Comparison of ENCODE assay signal across 11 mouse cellular contexts in genomic region chr10:108581555-108582396, GRCm38 (mm10).
DNase-seq lines count a peak whose midpoint lies in the region; ATAC-seq and TF ChIP-seq lines count a peak whose summit lies in the region.
"Had no signal": no experiment of that assay in that cellular context is flagged by ENCODE, and none has a peak within 500 bp of the region (broad histone marks: within the 10 kb centered on the region; RNA-seq: fewer than 3 reads in every experiment).

No protein-coding gene starts in this region.

- no peak for TF ChIP-seq POLR2A in MEL (IDR thresholded peaks at IDR 0.05; ENCODE audit: control insufficient read depth in 1 of 2, insufficient read depth in 1 of 2, low read depth in 1 of 2, low read length in 2 of 2, poor library complexity in 1 of 2)

- ATAC-seq in heart, embryonic 12.5 days (ENCODE audit: insufficient number of reproducible peaks, low FRiP score): peak; percentile 22; the same call in 1 of the 2 replicates
- peak; percentile 11; the same call in 1 of the 2 replicates for ATAC-seq in forebrain, embryonic 11.5 days (replicated peaks; ENCODE audit: low FRiP score)
- peak; percentile 8; the same call in 1 of the 2 replicates for ATAC-seq in midbrain, embryonic 16.5 days

- intact Hi-C loops in heart, postnatal 10 days (cut with DNase I): no loop called here
- intact Hi-C loops in gastrocnemius, postnatal 14 days (cut with DNase I; ENCODE audit: low total_unique reads): no loop called here

- no peak for TF ChIP-seq CTCF in MEL (IDR thresholded peaks at IDR 0.05 in 2 of 3, conservative IDR thresholded peaks at IDR 0.05 in 1 of 3; ENCODE audit: control insufficient read depth in 1 of 3, insufficient read depth in 1 of 3, low read depth in 2 of 3, low read length in 3 of 3, poor library complexity in 1 of 3, severe bottlenecking in 1 of 3)

- H3K4me1 ChIP-seq in heart, embryonic 12.5 days (replicated peaks): peaks cover 9% of the 10 kb centered on the region; the same call in 1 of the 2 replicates
- H3K4me1 ChIP-seq in MEL (ENCODE audit: control insufficient read depth in 1 of 2, insufficient read depth in 2 of 2, low read length in 2 of 2): peaks cover 8 to 19% of the 10 kb centered on the region in 2 experiments
- H3K4me1 ChIP-seq in forebrain, embryonic 11.5 days (replicated peaks; ENCODE audit: control insufficient read depth, insufficient read depth, low read length): no peaks in the 10 kb centered on the region; the same call in 1 of the 2 replicates
- peaks cover 3% of the 10 kb centered on the region for H3K4me1 ChIP-seq in midbrain, embryonic 16.5 days (ENCODE audit: control insufficient read depth, insufficient read depth, low read length)
- H3K4me1 ChIP-seq: heart, embryonic 15.5 days had no signal

- no peak overlapping the region for H3K27ac ChIP-seq in heart, embryonic 12.5 days (ENCODE audit: poor library complexity, severe bottlenecking)
- H3K27ac ChIP-seq in MEL (ENCODE audit: control insufficient read depth, low read depth, low read length): peak overlapping the region; percentile 93
- H3K27ac ChIP-seq in forebrain, embryonic 11.5 days (ENCODE audit: low read depth, low read length): no peak overlapping the region
- H3K27ac ChIP-seq in midbrain, embryonic 16.5 days (ENCODE audit: low read length): no peak overlapping the region
- H3K27ac ChIP-seq: heart, embryonic 15.5 days had no signal

- TF ChIP-seq RAD21 in MEL (IDR thresholded peaks at IDR 0.05; ENCODE audit: low read depth, low read length): no peak

- WGBS in heart, embryonic 12.5 days: 76% methylated on average over 12 of the region's 12 CpGs
- WGBS in forebrain, embryonic 11.5 days: 71% methylated on average over 12 of the region's 12 CpGs
- 58% methylated on average over 12 of the region's 12 CpGs for WGBS in midbrain, embryonic 16.5 days

- H3K4me3 ChIP-seq in heart, embryonic 12.5 days: no peak overlapping the region
- no peak overlapping the region for H3K4me3 ChIP-seq in MEL (ENCODE audit: control insufficient read depth in 1 of 2, insufficient read depth in 1 of 2, low read depth in 2 of 2, low read length in 2 of 2)
- no peak overlapping the region for H3K4me3 ChIP-seq in forebrain, embryonic 11.5 days (ENCODE audit: low read depth, low read length)
- H3K4me3 ChIP-seq in midbrain, embryonic 16.5 days (ENCODE audit: low read depth, low read length): no peak overlapping the region
- H3K4me3 ChIP-seq: heart, embryonic 15.5 days had no signal

- no peaks in the 10 kb centered on the region for H3K9me3 ChIP-seq in heart, embryonic 12.5 days (replicated peaks)
- no peaks in the 10 kb centered on the region for H3K9me3 ChIP-seq in MEL (replicated peaks; ENCODE audit: insufficient read depth, low read length)
- H3K9me3 ChIP-seq in forebrain, embryonic 11.5 days (ENCODE audit: control insufficient read depth, low read length): no peaks in the 10 kb centered on the region
- no peaks in the 10 kb centered on the region for H3K9me3 ChIP-seq in midbrain, embryonic 16.5 days (replicated peaks; ENCODE audit: control insufficient read depth, low read length, poor library complexity, severe bottlenecking)
- H3K9me3 ChIP-seq: heart, embryonic 15.5 days had no signal

- H3K79me2 ChIP-seq in MEL (ENCODE audit: control insufficient read depth, insufficient read depth, low read length, poor library complexity): no peaks in the 10 kb centered on the region

- H3K27me3 ChIP-seq in heart, embryonic 12.5 days (replicated peaks): no peaks in the 10 kb centered on the region
- no peaks in the 10 kb centered on the region for H3K27me3 ChIP-seq in MEL (ENCODE audit: control insufficient read depth in 1 of 2, insufficient read depth in 2 of 2, low read length in 2 of 2)
- H3K27me3 ChIP-seq in forebrain, embryonic 11.5 days (ENCODE audit: control insufficient read depth, insufficient read depth, low read length): no peaks in the 10 kb centered on the region
- H3K27me3 ChIP-seq in midbrain, embryonic 16.5 days (ENCODE audit: control insufficient read depth, insufficient read depth, low read depth, low read length): no peaks in the 10 kb centered on the region
- H3K27me3 ChIP-seq: heart, embryonic 15.5 days had no signal

- no peak for TF ChIP-seq EP300 in MEL (IDR thresholded peaks at IDR 0.05; ENCODE audit: low read depth in 1 of 2, low read length in 2 of 2)

- H3K36me3 ChIP-seq in heart, embryonic 12.5 days: no peaks in the 10 kb centered on the region
- H3K36me3 ChIP-seq in MEL (ENCODE audit: control insufficient read depth in 1 of 2, insufficient read depth in 2 of 2, low read length in 2 of 2): peaks cover 0 to 25% of the 10 kb centered on the region in 2 experiments; a peak in 2 of 4 replicates
- H3K36me3 ChIP-seq in forebrain, embryonic 11.5 days (ENCODE audit: control insufficient read depth, insufficient read depth, low read length): no peaks in the 10 kb centered on the region
- no peaks in the 10 kb centered on the region for H3K36me3 ChIP-seq in midbrain, embryonic 16.5 days (ENCODE audit: control insufficient read depth, insufficient read depth, low read length)
- H3K36me3 ChIP-seq: heart, embryonic 15.5 days had no signal

- no peak overlapping the region for H3K9ac ChIP-seq in heart, embryonic 12.5 days
- no peak overlapping the region for H3K9ac ChIP-seq in MEL (ENCODE audit: control insufficient read depth, low read depth, low read length, poor library complexity, severe bottlenecking)
- no peak overlapping the region for H3K9ac ChIP-seq in forebrain, embryonic 11.5 days (ENCODE audit: low read length)
- no peak overlapping the region for H3K9ac ChIP-seq in midbrain, embryonic 16.5 days (ENCODE audit: low read depth, low read length)
- H3K9ac ChIP-seq: heart, embryonic 15.5 days had no signal

- no peak for DNase-seq in heart, postnatal 10 days
- DNase-seq in MEL (ENCODE audit: low read depth, low spot score): peak; percentile 20
- DNase-seq in forebrain, embryonic 11.5 days (ENCODE audit: low spot score): no peak
- no peak for DNase-seq in gastrocnemius, postnatal 14 days
- no peak for DNase-seq in cerebellum, adult 8-10 months
- no peak for DNase-seq in thymus, postnatal 4 days
- DNase-seq: cerebellum, postnatal 14 days; right cerebral cortex, postnatal 25 days had no signal

- no peak overlapping the region for H3K4me2 ChIP-seq in heart, embryonic 12.5 days
- H3K4me2 ChIP-seq in forebrain, embryonic 11.5 days (ENCODE audit: low read depth, low read length, severe bottlenecking): no peak overlapping the region
- no peak overlapping the region for H3K4me2 ChIP-seq in midbrain, embryonic 16.5 days (ENCODE audit: low read length)
- H3K4me2 ChIP-seq: heart, embryonic 15.5 days had no signal

TF ChIP-seq in MEL, 35 proteins besides CTCF, POLR2A, EP300 and RAD21:
- TF ChIP-seq CHD2 (IDR thresholded peaks at IDR 0.05; ENCODE audit: low read length) (no peak), TAL1 (IDR thresholded peaks at IDR 0.05; ENCODE audit: low read length) (no peak), MXI1 (IDR thresholded peaks at IDR 0.05; ENCODE audit: low read depth, low read length) (no peak)
TF ChIP-seq in MEL: peak in this region for 0.
